Mouse (Mus musculus): Measurements from ENCODE around the gene Nubp2. TPM values are rescaled to one million over a fixed set of nuclear protein-coding genes. Genes with fewer than 3 reads are reported as not detected.

Gene Nubp2
- total and polyA plus RNA-seq, 2 experiments = 16.2 to 30.2 TPM

DNA sequence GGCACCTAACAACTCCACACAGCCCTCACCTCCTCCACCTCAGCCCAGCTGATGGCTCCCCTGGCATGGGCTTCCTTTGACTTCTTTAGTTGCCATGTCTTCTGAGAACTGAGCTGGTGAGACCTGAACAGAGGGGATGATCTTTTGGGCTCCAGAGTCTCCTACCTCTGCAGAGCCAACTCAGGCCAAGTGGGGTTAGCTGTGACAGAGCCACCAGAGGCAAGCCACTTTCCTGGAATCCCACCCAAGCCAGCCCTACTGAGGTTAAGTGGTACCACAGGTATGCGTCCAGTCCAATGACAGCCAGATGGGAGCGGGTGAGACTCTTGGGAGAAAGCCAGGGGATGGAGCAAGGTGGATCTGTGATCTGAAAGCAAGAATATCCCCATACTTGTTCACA, 7.1 kb upstream of the Nubp2 start:
- peaks cover 3% of the 10 kb centered on the region; the same call in 1 of the 2 replicates for H3K36me3 ChIP-seq (ENCODE audit: control insufficient read depth, insufficient read depth, low read length)
- 93% methylated on average over 2 of the region's 2 CpGs for WGBS
- no peak for DNase-seq (ENCODE audit: extremely low read depth, low read depth, low spot score)

DNA sequence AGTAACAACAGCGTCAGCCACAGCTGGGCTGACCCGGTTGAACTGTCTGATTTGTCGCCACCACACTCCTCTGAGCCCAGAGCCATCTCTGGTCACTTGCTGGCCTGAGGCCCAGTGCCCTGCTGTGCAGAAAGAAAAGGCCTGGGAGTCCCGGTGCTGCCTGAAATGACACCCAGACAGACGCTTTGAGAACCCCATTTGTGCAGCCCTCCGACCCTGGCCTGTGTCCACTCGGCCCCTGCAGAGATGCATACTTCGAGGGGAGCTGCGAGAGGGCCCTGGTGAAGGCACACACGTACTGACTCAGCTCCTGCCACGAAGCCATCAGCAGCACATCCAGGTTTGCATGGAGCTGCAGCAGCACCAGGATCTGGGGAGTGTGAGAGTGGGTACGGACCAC, 6.6 kb upstream of the Nubp2 start:
- no peak overlapping the region for H3K27ac ChIP-seq (replicated peaks; ENCODE audit: insufficient read depth, low read depth, low read length)
- 82% methylated on average over 12 of the region's 12 CpGs for WGBS
- H3K79me2 ChIP-seq (ENCODE audit: control insufficient read depth, insufficient read depth, low read length) = peaks cover 18% of the 10 kb centered on the region; the same call in 1 of the 2 replicates
- no peak for DNase-seq (ENCODE audit: extremely low read depth, low read depth, low spot score)
- peaks cover 3% of the 10 kb centered on the region; the same call in 1 of the 2 replicates for H3K36me3 ChIP-seq (ENCODE audit: control insufficient read depth, insufficient read depth, low read length)
- no peak overlapping the region for H3K9ac ChIP-seq (ENCODE audit: low read depth, low read length)
- no peaks in the 10 kb centered on the region for H3K27me3 ChIP-seq (ENCODE audit: control insufficient read depth, insufficient read depth, low read length)
- no peak overlapping the region for H3K4me3 ChIP-seq (ENCODE audit: insufficient read depth, low read depth, low read length)
- TF ChIP-seq POLR2A (IDR thresholded peaks at IDR 0.05; ENCODE audit: extremely low read depth, insufficient read depth, low read length) (no peak), CTCF (IDR thresholded peaks at IDR 0.05; ENCODE audit: low read depth, low read length) (no peak)
- peaks cover 29% of the 10 kb centered on the region for H3K4me1 ChIP-seq (ENCODE audit: control insufficient read depth, insufficient read depth, low read length)

More for the DNA sequence above, 7.1 kb upstream of the Nubp2 start:
- no peaks in the 10 kb centered on the region for H3K27me3 ChIP-seq (ENCODE audit: control insufficient read depth, insufficient read depth, low read length)
- TF ChIP-seq CTCF (IDR thresholded peaks at IDR 0.05; ENCODE audit: low read depth, low read length) (no peak), POLR2A (IDR thresholded peaks at IDR 0.05; ENCODE audit: extremely low read depth, insufficient read depth, low read length) (no peak)
- H3K4me1 ChIP-seq (ENCODE audit: control insufficient read depth, insufficient read depth, low read length) = peaks cover 25% of the 10 kb centered on the region
- no peak overlapping the region for H3K27ac ChIP-seq (replicated peaks; ENCODE audit: insufficient read depth, low read depth, low read length)
- H3K9ac ChIP-seq (ENCODE audit: low read depth, low read length) = no peak overlapping the region
- H3K4me3 ChIP-seq (ENCODE audit: insufficient read depth, low read depth, low read length) = no peak overlapping the region
- peaks cover 17% of the 10 kb centered on the region; the same call in 1 of the 2 replicates for H3K79me2 ChIP-seq (ENCODE audit: control insufficient read depth, insufficient read depth, low read length)

DNA sequence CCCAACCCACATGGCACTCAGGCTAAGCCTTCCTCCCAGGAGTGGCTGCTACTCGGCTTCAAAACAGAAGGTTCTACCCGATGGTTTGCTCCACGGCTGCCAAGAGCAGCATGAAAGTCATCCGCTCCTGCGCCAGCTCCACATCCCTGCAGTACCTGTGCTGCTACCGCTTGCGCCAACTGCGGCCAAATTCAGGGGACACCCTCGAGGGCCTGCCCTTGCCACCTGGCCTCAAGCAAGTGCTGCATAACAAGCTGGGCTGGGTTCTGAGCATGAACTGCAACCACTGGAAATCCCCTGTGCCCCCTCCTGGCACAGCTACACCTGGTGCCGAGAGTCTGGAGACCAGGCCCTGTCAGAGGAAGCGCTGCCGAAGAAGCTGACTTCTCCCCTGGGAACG, 5.2 kb upstream of the Nubp2 start:
- no peaks in the 10 kb centered on the region for H3K27me3 ChIP-seq (ENCODE audit: control insufficient read depth, insufficient read depth, low read length)
- no peak overlapping the region for H3K27ac ChIP-seq (replicated peaks; ENCODE audit: insufficient read depth, low read depth, low read length)
- peaks cover 3% of the 10 kb centered on the region; the same call in 1 of the 2 replicates for H3K36me3 ChIP-seq (ENCODE audit: control insufficient read depth, insufficient read depth, low read length)
- no peak for TF ChIP-seq POLR2A (IDR thresholded peaks at IDR 0.05; ENCODE audit: extremely low read depth, insufficient read depth, low read length)
- 80% methylated on average over 13 of the region's 13 CpGs for WGBS
- no peak overlapping the region for H3K4me3 ChIP-seq (ENCODE audit: insufficient read depth, low read depth, low read length)
- peaks cover 14% of the 10 kb centered on the region; the same call in 1 of the 2 replicates for H3K79me2 ChIP-seq (ENCODE audit: control insufficient read depth, insufficient read depth, low read length)
- peaks cover 28% of the 10 kb centered on the region for H3K4me1 ChIP-seq (ENCODE audit: control insufficient read depth, insufficient read depth, low read length)
- no peak for DNase-seq (ENCODE audit: extremely low read depth, low read depth, low spot score)
- no peak overlapping the region for H3K9ac ChIP-seq (ENCODE audit: low read depth, low read length)

DNA sequence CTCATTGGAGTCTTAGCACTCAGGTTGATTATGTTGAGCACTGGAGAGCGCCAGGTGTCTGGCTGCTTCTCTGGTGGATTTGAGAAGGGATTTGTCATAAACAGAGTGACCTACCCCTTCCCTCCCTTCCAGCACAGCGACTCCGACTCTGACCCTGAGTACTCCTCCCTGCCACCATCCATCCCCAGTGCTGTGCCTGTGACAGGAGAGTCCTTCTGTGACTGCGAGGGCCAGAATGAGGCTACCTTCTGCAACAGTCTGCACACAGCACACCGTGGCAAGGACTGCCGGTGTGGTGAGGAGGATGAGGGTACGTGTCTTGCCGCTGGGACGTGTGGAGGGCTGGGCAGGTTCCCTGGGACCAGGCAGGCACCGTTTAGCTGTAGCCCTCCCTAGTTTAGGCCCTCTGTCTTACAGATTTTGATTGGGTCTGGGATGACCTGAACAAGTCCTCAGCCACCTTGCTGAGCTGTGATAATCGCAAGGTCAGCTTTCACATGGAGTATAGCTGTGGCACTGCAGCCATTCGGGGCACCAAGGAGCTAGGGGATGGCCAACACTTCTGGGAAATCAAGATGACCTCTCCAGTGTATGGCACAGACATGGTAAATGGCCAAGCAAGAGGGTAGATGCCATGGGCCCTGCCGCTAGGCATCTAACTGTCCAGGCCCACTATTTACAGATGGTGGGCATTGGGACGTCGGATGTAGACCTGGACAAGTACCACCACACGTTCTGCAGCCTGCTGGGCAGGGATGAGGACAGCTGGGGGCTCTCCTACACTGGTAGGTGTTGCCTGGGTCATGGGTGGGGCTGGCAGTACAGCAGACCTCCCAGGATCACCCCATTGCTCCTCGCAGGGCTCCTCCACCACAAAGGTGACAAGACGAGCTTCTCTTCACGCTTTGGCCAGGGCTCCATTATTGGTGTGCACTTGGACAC, 4.3 kb upstream of the Nubp2 start:
- Histone ChIP-seq H3K27ac (replicated peaks; ENCODE audit: insufficient read depth, low read depth, low read length) (no peak overlapping the region), H3K36me3 (ENCODE audit: control insufficient read depth, insufficient read depth, low read length) (peaks cover 3% of the 10 kb centered on the region; the same call in 1 of the 2 replicates), H3K27me3 (ENCODE audit: control insufficient read depth, insufficient read depth, low read length) (no peaks in the 10 kb centered on the region), H3K4me3 (ENCODE audit: insufficient read depth, low read depth, low read length) (no peak overlapping the region), H3K4me1 (ENCODE audit: control insufficient read depth, insufficient read depth, low read length) (peaks cover 26% of the 10 kb centered on the region), H3K9ac (ENCODE audit: low read depth, low read length) (no peak overlapping the region), H3K79me2 (ENCODE audit: control insufficient read depth, insufficient read depth, low read length) (peaks cover 18% of the 10 kb centered on the region; the same call in 1 of the 2 replicates)
- DNase-seq (ENCODE audit: extremely low read depth, low read depth, low spot score) = no peak
- TF ChIP-seq POLR2A (IDR thresholded peaks at IDR 0.05; ENCODE audit: extremely low read depth, insufficient read depth, low read length) = no peak
- no peak for TF ChIP-seq CTCF (IDR thresholded peaks at IDR 0.05; ENCODE audit: low read depth, low read length)
- WGBS = 88% methylated on average over 19 of the region's 19 CpGs

DNA sequence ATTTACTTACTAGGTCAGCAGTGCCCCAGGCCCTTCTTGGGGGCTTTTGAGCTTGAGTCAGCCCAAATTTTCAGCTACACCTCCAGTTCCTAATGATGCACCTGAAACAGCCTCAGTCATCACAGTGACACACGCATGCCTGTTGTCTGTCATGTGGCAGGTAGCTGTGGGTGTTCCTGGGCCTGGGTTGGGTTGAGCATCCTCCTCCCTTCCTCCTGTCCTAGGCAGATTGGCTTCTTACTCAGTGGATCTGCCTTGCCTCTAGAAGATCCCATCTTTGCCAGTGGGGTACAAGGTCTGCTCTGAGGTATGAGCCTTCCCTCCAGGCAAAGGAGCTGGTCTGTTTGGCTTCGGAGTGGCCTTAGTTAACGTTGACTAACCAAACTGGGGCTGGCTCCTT, 2.7 kb upstream of the Nubp2 start:
- Histone ChIP-seq H3K79me2 (ENCODE audit: control insufficient read depth, insufficient read depth, low read length) (peaks cover 15% of the 10 kb centered on the region; the same call in 1 of the 2 replicates), H3K27ac (replicated peaks; ENCODE audit: insufficient read depth, low read depth, low read length) (no peak overlapping the region), H3K4me3 (ENCODE audit: insufficient read depth, low read depth, low read length) (no peak overlapping the region), H3K9ac (ENCODE audit: low read depth, low read length) (no peak overlapping the region), H3K27me3 (ENCODE audit: control insufficient read depth, insufficient read depth, low read length) (no peaks in the 10 kb centered on the region), H3K36me3 (ENCODE audit: control insufficient read depth, insufficient read depth, low read length) (peaks cover 3% of the 10 kb centered on the region; the same call in 1 of the 2 replicates), H3K4me1 (ENCODE audit: control insufficient read depth, insufficient read depth, low read length) (peaks cover 24% of the 10 kb centered on the region)
- no peak for DNase-seq (ENCODE audit: extremely low read depth, low read depth, low spot score)
- WGBS = 77% methylated on average over 3 of the region's 3 CpGs
- TF ChIP-seq POLR2A (IDR thresholded peaks at IDR 0.05; ENCODE audit: extremely low read depth, insufficient read depth, low read length) (no peak), CTCF (IDR thresholded peaks at IDR 0.05; ENCODE audit: low read depth, low read length) (no peak)
